Mouse (Mus musculus): ENCODE results near the gene Wdfy3. TPM values are rescaled to one million over a fixed set of nuclear protein-coding genes. Genes with fewer than 3 reads are reported as not detected.

The Wdfy3 gene
- polyA plus RNA-seq, 1 experiment from 2014 or later = 25.9 TPM

- H3K27ac ChIP-seq (ENCODE audit: low read depth, low read length) = no peak overlapping the region
- H3K9me3 ChIP-seq (ENCODE audit: control insufficient read depth, low read length) = no peaks in the 10 kb centered on the region
- no peaks in the 10 kb centered on the region for H3K4me1 ChIP-seq (ENCODE audit: control insufficient read depth, insufficient read depth, low read length)
- no peak overlapping the region for H3K9ac ChIP-seq (ENCODE audit: low read length)
- 92% methylated on average over 8 of the region's 8 CpGs for WGBS
- no peak for ATAC-seq (ENCODE audit: low FRiP score)
- no peaks in the 10 kb centered on the region for H3K27me3 ChIP-seq (ENCODE audit: control insufficient read depth, insufficient read depth, low read length)
- no peak for DNase-seq (ENCODE audit: low spot score, missing footprints)
- no peak overlapping the region for H3K4me3 ChIP-seq (ENCODE audit: low read depth, low read length)
- H3K4me2 ChIP-seq = no peak overlapping the region
- no peaks in the 10 kb centered on the region for H3K36me3 ChIP-seq (ENCODE audit: control insufficient read depth, insufficient read depth, low read length)
These were observed 23.1 kb downstream of the Wdfy3 start for GRCm38 (mm10) chr5:102046617-102047116.

- H3K27ac ChIP-seq (ENCODE audit: low read depth, low read length) = no peak overlapping the region
- no peaks in the 10 kb centered on the region for H3K4me1 ChIP-seq (ENCODE audit: control insufficient read depth, insufficient read depth, low read length)
- H3K9ac ChIP-seq (ENCODE audit: low read length) = no peak overlapping the region
- no peak overlapping the region for H3K4me3 ChIP-seq (ENCODE audit: low read depth, low read length)
- H3K27me3 ChIP-seq (ENCODE audit: control insufficient read depth, insufficient read depth, low read length) = no peaks in the 10 kb centered on the region
- H3K36me3 ChIP-seq (ENCODE audit: control insufficient read depth, insufficient read depth, low read length) = no peaks in the 10 kb centered on the region
- WGBS = 87% methylated on average over 13 of the region's 13 CpGs
- H3K4me2 ChIP-seq = no peak overlapping the region
- no peaks in the 10 kb centered on the region for H3K9me3 ChIP-seq (ENCODE audit: control insufficient read depth, low read length)
- ATAC-seq (ENCODE audit: low FRiP score) = no peak
- no peak for DNase-seq (ENCODE audit: low spot score, missing footprints)
These were observed 23.8 kb downstream of the Wdfy3 start for GRCm38 (mm10) chr5:102045636-102046616.

GRCm38 (mm10) chr5:102045177-102045576 is 24.5 kb downstream of the Wdfy3 start:
- Histone ChIP-seq H3K27me3 (ENCODE audit: control insufficient read depth, insufficient read depth, low read length) (no peaks in the 10 kb centered on the region), H3K4me3 (ENCODE audit: low read depth, low read length) (no peak overlapping the region), H3K36me3 (ENCODE audit: control insufficient read depth, insufficient read depth, low read length) (no peaks in the 10 kb centered on the region; the same call in 1 of the 2 replicates), H3K27ac (ENCODE audit: low read depth, low read length) (no peak overlapping the region), H3K9me3 (ENCODE audit: control insufficient read depth, low read length) (no peaks in the 10 kb centered on the region), H3K4me2 (no peak overlapping the region), H3K4me1 (ENCODE audit: control insufficient read depth, insufficient read depth, low read length) (no peaks in the 10 kb centered on the region), H3K9ac (ENCODE audit: low read length) (no peak overlapping the region)
- ATAC-seq (ENCODE audit: low FRiP score) (no peak), DNase-seq (ENCODE audit: low spot score, missing footprints) (no peak)
- WGBS = 95% methylated on average over 8 of the region's 8 CpGs

- H3K27ac ChIP-seq (ENCODE audit: low read depth, low read length) = no peak overlapping the region
- H3K4me3 ChIP-seq (ENCODE audit: low read depth, low read length) = no peak overlapping the region
- H3K4me2 ChIP-seq = no peak overlapping the region
- H3K9ac ChIP-seq (ENCODE audit: low read length) = no peak overlapping the region
- H3K36me3 ChIP-seq (ENCODE audit: control insufficient read depth, insufficient read depth, low read length) = peaks cover 32% of the 10 kb centered on the region
- no peaks in the 10 kb centered on the region for H3K4me1 ChIP-seq (ENCODE audit: control insufficient read depth, insufficient read depth, low read length)
- H3K27me3 ChIP-seq (ENCODE audit: control insufficient read depth, insufficient read depth, low read length) = no peaks in the 10 kb centered on the region
- no peaks in the 10 kb centered on the region for H3K9me3 ChIP-seq (ENCODE audit: control insufficient read depth, low read length)
- DNase-seq (ENCODE audit: low spot score, missing footprints) (no peak), ATAC-seq (ENCODE audit: low FRiP score) (no peak)
- 93% methylated on average over 8 of the region's 8 CpGs for whole genome bisulfite sequencing
These were observed 36.4 kb downstream of the Wdfy3 start for GRCm38 (mm10) chr5:102033281-102033680.

GRCm38 (mm10) chr5:102032594-102033240 is 37.0 kb downstream of the Wdfy3 start:
- DNase-seq (ENCODE audit: low spot score, missing footprints) (no peak), ATAC-seq (ENCODE audit: low FRiP score) (no peak)
- no peak overlapping the region for H3K4me3 ChIP-seq (ENCODE audit: low read depth, low read length)
- peaks cover 33% of the 10 kb centered on the region for H3K36me3 ChIP-seq (ENCODE audit: control insufficient read depth, insufficient read depth, low read length)
- WGBS = 91% methylated on average over 22 of the region's 22 CpGs
- no peaks in the 10 kb centered on the region for H3K27me3 ChIP-seq (ENCODE audit: control insufficient read depth, insufficient read depth, low read length)
- no peaks in the 10 kb centered on the region for H3K4me1 ChIP-seq (ENCODE audit: control insufficient read depth, insufficient read depth, low read length)
- H3K27ac ChIP-seq (ENCODE audit: low read depth, low read length) = no peak overlapping the region
- H3K9ac ChIP-seq (ENCODE audit: low read length) = no peak overlapping the region
- no peaks in the 10 kb centered on the region for H3K9me3 ChIP-seq (ENCODE audit: control insufficient read depth, low read length)
- no peak overlapping the region for H3K4me2 ChIP-seq

GRCm38 (mm10) chr5:102032191-102032590 is 37.5 kb downstream of the Wdfy3 start:
- H3K27ac ChIP-seq (ENCODE audit: low read depth, low read length) = no peak overlapping the region
- no peaks in the 10 kb centered on the region for H3K4me1 ChIP-seq (ENCODE audit: control insufficient read depth, insufficient read depth, low read length)
- H3K27me3 ChIP-seq (ENCODE audit: control insufficient read depth, insufficient read depth, low read length) = no peaks in the 10 kb centered on the region
- ATAC-seq (ENCODE audit: low FRiP score) = no peak
- DNase-seq (ENCODE audit: low spot score, missing footprints) = no peak
- no peak overlapping the region for H3K9ac ChIP-seq (ENCODE audit: low read length)
- no peak overlapping the region for H3K4me3 ChIP-seq (ENCODE audit: low read depth, low read length)
- 86% methylated on average over 3 of the region's 3 CpGs for WGBS
- peaks cover 34% of the 10 kb centered on the region for H3K36me3 ChIP-seq (ENCODE audit: control insufficient read depth, insufficient read depth, low read length)
- no peak overlapping the region for H3K4me2 ChIP-seq
- no peaks in the 10 kb centered on the region for H3K9me3 ChIP-seq (ENCODE audit: control insufficient read depth, low read length)

GRCm38 (mm10) chr5:102023376-102023775 is 46.3 kb downstream of the Wdfy3 start:
- no peak for ATAC-seq (ENCODE audit: low FRiP score)

GRCm38 (mm10) chr5:102022018-102022898 is 47.5 kb downstream of the Wdfy3 start:
- no peak overlapping the region for H3K27ac ChIP-seq (ENCODE audit: low read depth, low read length)
- no peaks in the 10 kb centered on the region for H3K4me1 ChIP-seq (ENCODE audit: control insufficient read depth, insufficient read depth, low read length)
- ATAC-seq (ENCODE audit: low FRiP score) (no peak), DNase-seq (ENCODE audit: low spot score, missing footprints) (no peak)
- no peak overlapping the region for H3K9ac ChIP-seq (ENCODE audit: low read length)
- H3K27me3 ChIP-seq (ENCODE audit: control insufficient read depth, insufficient read depth, low read length) = no peaks in the 10 kb centered on the region
- H3K9me3 ChIP-seq (ENCODE audit: control insufficient read depth, low read length) = no peaks in the 10 kb centered on the region
- no peak overlapping the region for H3K4me2 ChIP-seq
- WGBS = 92% methylated on average over 16 of the region's 16 CpGs
- no peak overlapping the region for H3K4me3 ChIP-seq (ENCODE audit: low read depth, low read length)
- H3K36me3 ChIP-seq (ENCODE audit: control insufficient read depth, insufficient read depth, low read length) = peaks cover 8% of the 10 kb centered on the region

More at GRCm38 (mm10) chr5:102023376-102023775, 46.3 kb downstream of the Wdfy3 start:
- Histone ChIP-seq H3K27me3 (ENCODE audit: control insufficient read depth, insufficient read depth, low read length) (no peaks in the 10 kb centered on the region), H3K4me3 (ENCODE audit: low read depth, low read length) (no peak overlapping the region), H3K36me3 (ENCODE audit: control insufficient read depth, insufficient read depth, low read length) (peaks cover 10% of the 10 kb centered on the region), H3K27ac (ENCODE audit: low read depth, low read length) (no peak overlapping the region), H3K4me1 (ENCODE audit: control insufficient read depth, insufficient read depth, low read length) (no peaks in the 10 kb centered on the region), H3K9ac (ENCODE audit: low read length) (no peak overlapping the region), H3K9me3 (ENCODE audit: control insufficient read depth, low read length) (no peaks in the 10 kb centered on the region), H3K4me2 (no peak overlapping the region)
- 95% methylated on average over 11 of the region's 11 CpGs for WGBS
- no peak for DNase-seq (ENCODE audit: low spot score, missing footprints)

Measured in midbrain, embryonic 11.5 days (tissue).